Mouse (Mus musculus): Measurements from ENCODE around the gene Aup1. TPM values are rescaled to one million over a fixed set of nuclear protein-coding genes. Genes with fewer than 3 reads are reported as not detected.

Gene Aup1
- polyA plus RNA-seq, 1 experiment: 867 TPM

DNA sequence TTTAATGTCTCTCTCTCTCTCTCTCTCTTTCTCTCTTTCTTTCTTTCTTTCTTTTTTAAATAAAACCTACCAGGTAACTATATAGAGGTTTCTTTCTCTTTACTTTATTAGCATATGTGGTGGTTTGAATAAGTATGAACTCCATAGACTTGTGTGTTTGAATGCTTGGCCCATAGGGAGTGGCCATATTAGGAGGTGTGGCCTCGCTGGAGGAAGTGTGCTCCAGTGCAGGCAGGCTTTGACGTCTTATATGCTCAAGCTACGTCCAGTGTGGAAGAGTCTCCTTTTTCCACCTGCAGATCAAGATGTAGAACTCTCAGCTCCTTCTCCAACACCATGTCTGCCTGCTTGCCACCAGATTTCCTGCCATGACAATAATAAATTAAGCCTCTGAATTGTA is 35.3 kb upstream of the Aup1 start:
- H3K4me1 ChIP-seq (replicated peaks; ENCODE audit: control insufficient read depth, insufficient read depth, low read length): no peaks in the 10 kb centered on the region
- H3K27me3 ChIP-seq (ENCODE audit: control insufficient read depth, insufficient read depth, low read length): no peaks in the 10 kb centered on the region
- no peaks in the 10 kb centered on the region for H3K36me3 ChIP-seq (ENCODE audit: control insufficient read depth, insufficient read depth, low read length)
- no peak overlapping the region for H3K27ac ChIP-seq (ENCODE audit: control insufficient read depth, insufficient read depth, low read length)
- no peak for DNase-seq
- H3K4me3 ChIP-seq (ENCODE audit: control insufficient read depth, insufficient read depth, low read length): no peak overlapping the region
- WGBS: 90% methylated on average over 3 of the region's 3 CpGs
- no peak for TF ChIP-seq POLR2A (IDR thresholded peaks at IDR 0.05; ENCODE audit: control insufficient read depth, extremely low read depth, insufficient read depth, low read length, poor library complexity)
- TF ChIP-seq CTCF (IDR thresholded peaks at IDR 0.05; ENCODE audit: borderline replicate concordance, control insufficient read depth, extremely low read depth, insufficient read depth, low read length, poor library complexity): no peak

- no peak for DNase-seq
- 95% methylated on average over 6 of the region's 6 CpGs for WGBS
- no peak overlapping the region for H3K27ac ChIP-seq (ENCODE audit: control insufficient read depth, insufficient read depth, low read length)
- no peaks in the 10 kb centered on the region for H3K36me3 ChIP-seq (ENCODE audit: control insufficient read depth, insufficient read depth, low read length)
- no peak for TF ChIP-seq POLR2A (IDR thresholded peaks at IDR 0.05; ENCODE audit: control insufficient read depth, extremely low read depth, insufficient read depth, low read length, poor library complexity)
- TF ChIP-seq CTCF (IDR thresholded peaks at IDR 0.05; ENCODE audit: borderline replicate concordance, control insufficient read depth, extremely low read depth, insufficient read depth, low read length, poor library complexity): no peak
- H3K4me3 ChIP-seq (ENCODE audit: control insufficient read depth, insufficient read depth, low read length): no peak overlapping the region
- H3K27me3 ChIP-seq (ENCODE audit: control insufficient read depth, insufficient read depth, low read length): no peaks in the 10 kb centered on the region
- H3K4me1 ChIP-seq (replicated peaks; ENCODE audit: control insufficient read depth, insufficient read depth, low read length): no peaks in the 10 kb centered on the region
These were observed 34.2 kb upstream of the Aup1 start for GRCm38 (mm10) chr6:83020121-83020520.

GRCm38 (mm10) chr6:83020836-83021593 is 33.3 kb upstream of the Aup1 start:
- Histone ChIP-seq H3K4me3 (ENCODE audit: control insufficient read depth, insufficient read depth, low read length) (no peak overlapping the region), H3K27me3 (ENCODE audit: control insufficient read depth, insufficient read depth, low read length) (no peaks in the 10 kb centered on the region), H3K36me3 (ENCODE audit: control insufficient read depth, insufficient read depth, low read length) (no peaks in the 10 kb centered on the region), H3K4me1 (replicated peaks; ENCODE audit: control insufficient read depth, insufficient read depth, low read length) (no peaks in the 10 kb centered on the region), H3K27ac (ENCODE audit: control insufficient read depth, insufficient read depth, low read length) (no peak overlapping the region)
- 89% methylated on average over 4 of the region's 4 CpGs for WGBS
- DNase-seq: no peak
- TF ChIP-seq POLR2A (IDR thresholded peaks at IDR 0.05; ENCODE audit: control insufficient read depth, extremely low read depth, insufficient read depth, low read length, poor library complexity) (no peak), CTCF (IDR thresholded peaks at IDR 0.05; ENCODE audit: borderline replicate concordance, control insufficient read depth, extremely low read depth, insufficient read depth, low read length, poor library complexity) (no peak)

GRCm38 (mm10) chr6:83023008-83023407 is 31.3 kb upstream of the Aup1 start:
- Histone ChIP-seq H3K4me3 (ENCODE audit: control insufficient read depth, insufficient read depth, low read length) (no peak overlapping the region), H3K4me1 (replicated peaks; ENCODE audit: control insufficient read depth, insufficient read depth, low read length) (no peaks in the 10 kb centered on the region), H3K36me3 (ENCODE audit: control insufficient read depth, insufficient read depth, low read length) (no peaks in the 10 kb centered on the region), H3K27me3 (ENCODE audit: control insufficient read depth, insufficient read depth, low read length) (no peaks in the 10 kb centered on the region), H3K27ac (ENCODE audit: control insufficient read depth, insufficient read depth, low read length) (no peak overlapping the region)
- TF ChIP-seq CTCF (IDR thresholded peaks at IDR 0.05; ENCODE audit: borderline replicate concordance, control insufficient read depth, extremely low read depth, insufficient read depth, low read length, poor library complexity) (no peak), POLR2A (IDR thresholded peaks at IDR 0.05; ENCODE audit: control insufficient read depth, extremely low read depth, insufficient read depth, low read length, poor library complexity) (no peak)
- no peak for DNase-seq
- 92% methylated on average over 9 of the region's 9 CpGs for WGBS

DNA sequence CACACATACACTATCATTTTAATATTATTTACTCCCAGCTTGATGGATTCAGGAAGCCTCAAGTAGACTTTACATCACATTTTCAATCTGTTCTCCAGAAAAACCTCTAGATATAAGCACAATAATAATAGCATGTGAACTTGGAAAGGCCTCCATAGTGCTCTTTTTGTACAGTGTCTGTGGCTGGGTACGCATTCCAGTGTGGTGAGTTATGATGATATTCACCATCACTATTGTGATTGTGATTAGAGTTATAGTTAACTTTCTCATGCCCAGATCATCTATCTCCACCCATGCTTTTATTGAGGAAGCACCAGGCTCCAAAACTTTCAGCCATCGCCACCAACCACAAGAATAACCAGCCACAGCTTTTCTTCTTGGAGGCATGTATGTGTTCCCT is 30.5 kb upstream of the Aup1 start:
- H3K27me3 ChIP-seq (ENCODE audit: control insufficient read depth, insufficient read depth, low read length): no peaks in the 10 kb centered on the region
- no peak for DNase-seq
- no peaks in the 10 kb centered on the region for H3K36me3 ChIP-seq (ENCODE audit: control insufficient read depth, insufficient read depth, low read length)
- no peak overlapping the region for H3K27ac ChIP-seq (ENCODE audit: control insufficient read depth, insufficient read depth, low read length)
- H3K4me3 ChIP-seq (ENCODE audit: control insufficient read depth, insufficient read depth, low read length): no peak overlapping the region
- 93% methylated on average over 2 of the region's 2 CpGs for WGBS
- no peaks in the 10 kb centered on the region for H3K4me1 ChIP-seq (replicated peaks; ENCODE audit: control insufficient read depth, insufficient read depth, low read length)
- TF ChIP-seq CTCF (IDR thresholded peaks at IDR 0.05; ENCODE audit: borderline replicate concordance, control insufficient read depth, extremely low read depth, insufficient read depth, low read length, poor library complexity) (no peak), POLR2A (IDR thresholded peaks at IDR 0.05; ENCODE audit: control insufficient read depth, extremely low read depth, insufficient read depth, low read length, poor library complexity) (no peak)

DNA sequence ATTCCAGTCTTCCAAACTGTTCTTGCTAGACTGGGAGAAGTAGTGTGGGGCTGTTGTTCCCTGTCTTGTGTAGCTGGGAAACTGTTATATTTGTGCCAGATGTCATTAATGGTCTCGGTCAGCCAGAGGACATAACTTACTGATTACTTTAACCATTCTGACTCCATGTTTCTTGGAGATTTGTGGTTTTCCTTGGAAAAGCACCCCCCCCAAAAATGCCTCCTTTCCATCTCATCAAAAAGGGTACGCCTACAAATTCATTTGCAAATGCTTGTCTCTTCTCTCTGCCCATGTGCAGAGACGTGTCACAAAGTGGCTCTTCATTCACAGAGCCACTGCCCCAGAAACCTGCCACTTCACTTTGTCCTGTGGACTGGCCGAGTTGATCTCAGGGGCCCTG is 29.9 kb upstream of the Aup1 start:
- H3K27me3 ChIP-seq (ENCODE audit: control insufficient read depth, insufficient read depth, low read length): no peaks in the 10 kb centered on the region
- WGBS: 75% methylated on average over 4 of the region's 4 CpGs
- DNase-seq: no peak
- no peaks in the 10 kb centered on the region for H3K36me3 ChIP-seq (ENCODE audit: control insufficient read depth, insufficient read depth, low read length)
- no peak overlapping the region for H3K27ac ChIP-seq (ENCODE audit: control insufficient read depth, insufficient read depth, low read length)
- no peaks in the 10 kb centered on the region for H3K4me1 ChIP-seq (replicated peaks; ENCODE audit: control insufficient read depth, insufficient read depth, low read length)
- TF ChIP-seq CTCF (IDR thresholded peaks at IDR 0.05; ENCODE audit: borderline replicate concordance, control insufficient read depth, extremely low read depth, insufficient read depth, low read length, poor library complexity) (no peak), POLR2A (IDR thresholded peaks at IDR 0.05; ENCODE audit: control insufficient read depth, extremely low read depth, insufficient read depth, low read length, poor library complexity) (no peak)
- H3K4me3 ChIP-seq (ENCODE audit: control insufficient read depth, insufficient read depth, low read length): no peak overlapping the region
